Mouse (Mus musculus) heart, postnatal 14 days (tissue): ENCODE results near the gene Ptn. TPM values are rescaled to one million over a fixed set of nuclear protein-coding genes. Genes with fewer than 3 reads are reported as not detected.

Source experiments
- DNase-seq, 2 experiments: peaks; one replicate each; pipeline ENCODE4 v3.0.0; 2021 to 2022
- intact Hi-C: fragments of 180-260 bp; cut with DNase I; formaldehyde crosslinking; loops from one replicate; pipeline ENCODE4 v1.15.1; 2025
- total RNA-seq, 2 experiments: library from RNA; stranded (reverse); gene quantifications; 2 replicates each; pipeline ENCODE4 v1.2.3; 2021

Gene Ptn
- total RNA-seq, 2 experiments from 2014 or later = 14.0 to 14.3 TPM

DNA sequence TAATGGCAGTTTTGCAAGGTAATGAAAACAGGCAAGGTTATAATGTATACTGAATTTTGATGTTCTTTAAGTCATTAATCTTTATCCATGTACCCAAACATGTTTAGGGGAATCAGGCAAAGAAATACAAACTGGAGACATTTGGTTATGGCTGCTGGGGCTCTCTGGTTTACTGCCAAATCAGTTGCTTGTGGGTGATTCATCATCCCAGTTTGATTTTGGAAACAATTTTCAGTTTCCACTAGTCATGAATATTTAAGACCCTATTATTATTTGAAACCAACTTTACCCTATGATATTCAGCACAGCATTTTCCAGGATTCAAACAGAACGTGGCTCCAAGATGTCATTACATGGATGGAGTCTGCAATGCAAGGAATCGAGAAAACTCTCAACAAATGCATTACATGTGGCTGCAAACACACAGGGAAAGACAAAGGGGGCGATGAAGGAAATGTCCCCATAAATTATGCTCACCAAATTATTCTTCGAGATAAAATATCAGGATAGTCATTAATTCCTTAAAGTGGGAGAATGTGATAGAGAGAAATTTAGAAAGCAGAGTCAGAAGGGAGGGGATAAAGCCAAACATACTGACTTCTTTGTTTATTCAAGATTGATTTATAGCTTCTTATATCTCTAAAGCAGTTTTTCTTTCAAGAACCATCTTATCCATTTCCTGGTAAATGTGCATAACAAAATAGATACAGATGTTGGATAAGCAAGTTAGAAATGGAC, 8.4 kb upstream of the Ptn start:
- intact Hi-C loops = no loop called here
- no peak for DNase-seq

DNA sequence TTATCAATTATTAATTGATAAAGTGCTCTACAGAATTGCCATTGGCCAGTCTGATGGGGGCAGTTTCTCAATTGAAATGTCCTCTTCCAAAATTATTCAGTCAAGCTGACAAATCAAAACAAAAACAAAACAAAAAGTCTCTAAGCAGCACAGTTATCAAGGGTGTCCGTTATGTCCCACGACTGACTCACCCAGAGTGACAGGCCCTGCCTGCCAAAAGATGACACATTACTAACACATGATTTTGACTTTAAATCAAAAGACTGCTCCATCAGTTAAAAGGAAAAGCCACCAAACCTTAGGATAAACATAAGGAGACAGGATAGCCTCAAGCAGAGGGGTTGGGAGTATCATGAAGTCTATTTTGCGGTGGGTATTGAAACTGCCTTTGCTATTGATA, 6.6 kb upstream of the Ptn start:
- DNase-seq = no peak
- intact Hi-C loops = no loop called here

DNA sequence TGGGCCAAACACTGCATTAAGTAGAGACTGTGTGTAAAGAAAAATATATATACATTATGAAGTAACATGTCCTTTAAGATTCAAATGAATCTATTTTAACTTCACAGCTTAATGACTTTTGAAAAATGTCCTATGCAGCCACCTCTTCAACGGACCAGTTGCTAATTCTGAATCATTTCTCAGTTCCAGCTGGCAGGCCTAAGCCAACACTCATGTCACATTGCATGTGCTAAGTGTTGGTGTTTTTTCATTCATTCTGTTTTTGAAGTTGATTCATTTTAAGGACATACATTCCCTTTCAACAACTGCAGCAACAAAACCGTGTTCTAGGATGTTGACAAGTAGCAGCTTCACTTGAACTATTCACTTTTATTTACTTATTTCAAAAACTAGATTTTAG, 6.0 kb upstream of the Ptn start:
- intact Hi-C loops = no loop called here
- no peak for DNase-seq

DNA sequence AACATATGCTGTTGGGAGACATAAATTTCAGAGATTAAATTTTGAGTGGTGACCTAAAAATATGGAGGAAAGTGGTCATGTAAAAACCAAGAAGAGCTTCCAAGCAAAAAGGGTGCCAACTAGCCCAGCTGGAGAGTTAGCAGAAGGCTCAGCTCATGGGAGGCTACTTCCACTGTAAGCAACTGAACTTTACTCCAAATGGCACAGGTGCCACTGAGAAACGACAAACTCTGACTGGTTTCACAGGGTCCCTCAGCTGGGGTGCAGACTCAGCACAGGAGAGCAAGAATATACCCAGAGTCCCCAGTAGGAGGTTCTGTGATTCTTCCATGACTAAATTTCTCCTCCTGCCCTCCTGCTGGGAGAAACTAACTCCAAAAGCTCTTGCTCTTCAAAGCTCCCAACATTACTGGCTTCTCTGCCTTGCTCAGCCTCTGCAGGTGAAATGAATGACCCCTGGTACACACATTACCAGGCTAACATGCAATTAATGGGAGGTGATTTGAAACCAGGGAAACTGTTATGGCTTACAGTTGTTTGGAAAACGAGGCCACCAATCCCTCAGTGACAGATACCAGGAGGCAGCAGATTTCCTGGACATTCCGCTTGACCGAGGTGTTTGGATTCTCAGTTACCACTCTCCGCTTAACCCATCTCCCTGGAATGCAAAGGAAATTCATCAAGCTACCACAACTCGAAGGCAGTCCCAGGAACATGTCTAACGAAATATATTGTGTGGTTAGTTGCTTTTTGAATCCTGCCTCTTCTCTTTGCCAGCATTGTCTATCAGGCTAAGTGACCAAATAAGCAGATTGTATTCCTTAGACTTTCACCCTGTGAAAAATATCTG, 2.9 kb upstream of the Ptn start:
- no peak for DNase-seq
- intact Hi-C loops = no loop called here

DNA sequence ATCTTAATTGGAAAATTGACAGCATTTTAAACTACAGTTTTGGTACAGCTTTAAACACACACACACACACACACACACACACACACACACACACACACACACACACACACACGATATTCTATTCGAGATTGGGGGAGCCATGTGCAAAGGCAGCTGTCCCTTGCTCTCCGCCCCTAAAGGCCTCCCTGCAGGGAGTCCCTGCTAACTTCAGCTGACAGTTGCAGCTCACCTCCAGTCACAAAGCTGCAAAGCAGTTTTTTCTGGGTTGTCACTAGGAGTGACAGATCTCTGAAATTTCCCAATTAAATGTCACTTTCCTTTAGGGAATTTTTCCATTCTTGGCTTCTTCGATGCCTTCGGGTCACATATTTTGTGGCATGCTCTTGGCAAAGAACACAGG, 428 bp upstream of the Ptn start:
- no peak for DNase-seq
- intact Hi-C loops = no loop called here

DNA sequence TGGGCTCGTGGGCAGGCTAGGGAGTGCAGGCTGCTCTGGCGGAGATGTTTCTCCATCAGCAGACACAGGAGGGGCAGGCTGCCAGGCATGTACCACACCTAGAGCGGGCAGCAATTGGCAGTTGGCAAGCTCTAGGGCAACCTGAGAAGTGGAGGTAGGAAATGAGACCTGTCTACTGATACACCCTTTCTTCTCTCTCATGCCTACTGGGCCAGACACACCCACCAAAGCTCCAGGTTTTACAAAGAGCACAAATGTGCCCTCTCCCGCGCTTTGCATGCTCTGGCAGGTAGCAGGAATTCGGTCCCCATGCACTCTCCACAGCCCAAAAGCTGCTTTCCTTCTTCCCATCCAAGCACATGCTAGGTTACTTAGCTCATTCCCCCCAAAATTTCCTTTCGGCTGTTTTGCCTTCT, 701 bp downstream of the Ptn start:
- DNase-seq = peak in 1 of 2 experiments; percentile 20
- intact Hi-C loops = no loop called here

- no peak for DNase-seq
- intact Hi-C loops = no loop called here
Observed at GRCm38 (mm10) chr6:36808306-36809058, 1.5 kb downstream of the Ptn start.

GRCm38 (mm10) chr6:36806906-36807305, 3.1 kb downstream of the Ptn start:
- intact Hi-C loops = no loop called here
- no peak for DNase-seq

DNA sequence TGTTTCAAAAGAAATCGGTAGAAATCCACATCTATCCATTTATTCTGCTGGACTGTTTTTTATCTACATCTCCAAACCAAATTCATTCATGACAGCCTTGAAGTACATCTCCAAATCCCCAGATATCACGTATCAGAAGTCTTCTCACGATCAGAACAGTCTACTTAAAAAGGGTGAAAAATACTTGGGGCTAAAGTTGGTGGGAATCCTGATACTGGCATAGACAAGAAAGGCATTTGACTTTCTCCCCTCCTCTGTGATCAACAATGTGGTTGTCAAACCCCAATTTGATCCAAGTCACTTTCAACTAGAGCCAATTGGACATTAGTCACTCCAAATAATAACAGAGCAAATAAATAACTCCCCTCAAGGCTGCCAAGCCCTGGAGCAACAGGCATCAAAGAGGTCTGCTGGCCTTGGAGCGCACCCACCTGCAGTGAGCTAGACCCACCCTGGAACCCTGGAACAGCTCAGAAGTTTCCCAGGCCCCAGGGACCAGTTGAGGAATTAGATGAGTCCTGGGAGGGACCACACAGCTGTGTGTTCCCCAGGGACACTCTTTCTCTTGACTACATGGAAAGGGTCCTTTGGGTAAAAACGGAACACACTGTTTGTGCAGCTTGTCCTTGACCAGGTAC, 9.6 kb downstream of the Ptn start:
- no peak for DNase-seq
- intact Hi-C loops = no loop called here

DNA sequence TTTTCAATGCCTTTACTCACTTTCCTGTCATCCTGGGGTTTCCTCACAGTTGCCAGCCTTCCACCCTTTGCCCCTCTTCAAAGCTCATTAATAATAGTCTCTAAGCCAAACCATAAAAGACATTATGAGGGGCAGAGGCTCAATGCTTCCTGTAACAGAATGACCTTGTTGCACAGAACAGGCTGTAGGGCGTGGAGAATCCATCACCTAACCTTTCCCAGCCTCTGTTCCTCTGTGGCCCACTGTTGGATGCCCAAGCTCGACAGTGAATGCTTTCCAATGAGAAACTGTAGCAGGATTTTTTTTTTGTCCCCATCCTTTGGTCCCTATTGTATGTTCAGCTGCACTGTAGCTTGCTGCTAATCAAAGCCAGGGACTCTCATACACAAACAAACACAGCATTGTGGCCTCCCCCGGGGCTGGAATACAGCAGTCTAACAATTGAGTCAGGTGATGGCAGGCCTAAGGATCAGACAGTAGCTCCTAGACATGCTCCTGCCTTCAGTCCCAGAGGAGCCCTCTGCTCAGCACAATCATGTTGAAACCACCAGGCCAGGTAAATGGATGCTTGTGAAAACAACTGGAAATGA, 12.9 kb downstream of the Ptn start:
- DNase-seq = no peak
- intact Hi-C loops = no loop called here

- intact Hi-C loops = no loop called here
- no peak for DNase-seq
Observed at GRCm38 (mm10) chr6:36794535-36794934, 15.5 kb downstream of the Ptn start.

DNA sequence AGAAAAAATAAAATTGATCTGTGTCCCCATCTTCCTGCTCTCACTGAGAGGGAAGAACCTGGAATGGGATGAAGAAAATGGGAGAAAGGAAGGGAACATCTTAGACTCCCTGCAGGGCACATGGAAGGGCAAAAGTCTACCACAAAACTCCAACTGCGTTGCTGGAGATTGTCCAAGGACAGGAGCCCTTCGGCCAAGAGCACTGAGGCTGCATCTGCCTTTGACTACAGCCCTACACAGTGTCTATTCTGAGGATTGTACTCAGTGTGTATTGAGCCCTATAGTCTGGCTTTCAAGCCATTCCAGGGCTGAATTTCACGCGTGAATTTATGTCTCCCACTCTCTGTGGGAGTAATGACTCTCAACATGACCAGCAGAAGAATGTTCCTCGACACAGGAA, 16.2 kb downstream of the Ptn start:
- intact Hi-C loops = no loop called here
- peak in 1 of 2 experiments; percentile 20 for DNase-seq

- DNase-seq = no peak
Observed at GRCm38 (mm10) chr6:36789261-36789660, 20.8 kb downstream of the Ptn start.

GRCm38 (mm10) chr6:36788576-36789191, 21.3 kb downstream of the Ptn start:
- DNase-seq = no peak
- intact Hi-C loops = no loop called here

More at GRCm38 (mm10) chr6:36789261-36789660, 20.8 kb downstream of the Ptn start:
- intact Hi-C loops = no loop called here

DNA sequence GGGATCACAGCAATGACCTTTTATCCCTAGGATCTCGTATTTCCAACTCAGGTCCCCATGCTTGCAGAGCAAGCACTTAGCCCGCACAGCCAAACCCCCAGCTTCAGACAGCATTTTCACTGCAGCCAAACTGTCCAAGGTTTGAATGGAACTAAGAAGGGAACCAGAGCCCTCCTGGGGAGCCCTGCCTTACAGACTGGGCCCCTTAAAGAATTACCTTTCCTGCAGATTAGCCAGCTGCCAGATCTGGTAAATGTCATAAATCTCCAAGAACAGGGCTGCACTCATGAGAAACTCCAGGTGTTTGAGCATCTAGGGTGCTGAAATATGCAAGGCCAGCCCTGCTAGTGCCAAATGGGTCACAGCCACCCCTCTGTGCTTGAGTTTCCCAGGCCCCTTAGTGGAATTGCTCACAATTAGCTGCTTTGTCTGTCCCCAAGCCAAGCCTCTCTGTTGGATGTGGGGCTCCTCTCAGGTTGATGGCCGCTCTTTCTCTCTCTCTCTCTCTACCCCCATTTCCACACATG, 25.3 kb downstream of the Ptn start:
- intact Hi-C loops = no loop called here
- no peak for DNase-seq

DNA sequence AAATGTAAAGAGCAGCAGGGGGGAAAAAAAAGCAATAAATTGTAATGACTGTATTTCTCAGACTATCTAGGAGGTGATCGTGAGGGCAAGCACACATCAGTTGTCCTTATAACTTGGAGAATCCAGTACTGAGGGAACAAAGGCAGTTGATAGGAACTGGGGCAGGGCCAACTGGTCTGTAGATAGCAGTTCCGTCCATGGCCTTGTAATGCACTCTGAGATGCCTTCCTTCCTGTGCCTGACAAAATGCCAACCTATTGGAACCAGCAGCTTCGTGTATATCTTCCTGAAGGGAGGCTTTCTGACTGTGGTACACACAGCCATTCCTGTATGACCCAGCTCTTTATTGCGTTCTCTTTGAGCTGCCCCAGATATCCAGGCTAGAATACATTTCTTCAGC, 27.5 kb downstream of the Ptn start:
- intact Hi-C loops = no loop called here
- no peak for DNase-seq

DNA sequence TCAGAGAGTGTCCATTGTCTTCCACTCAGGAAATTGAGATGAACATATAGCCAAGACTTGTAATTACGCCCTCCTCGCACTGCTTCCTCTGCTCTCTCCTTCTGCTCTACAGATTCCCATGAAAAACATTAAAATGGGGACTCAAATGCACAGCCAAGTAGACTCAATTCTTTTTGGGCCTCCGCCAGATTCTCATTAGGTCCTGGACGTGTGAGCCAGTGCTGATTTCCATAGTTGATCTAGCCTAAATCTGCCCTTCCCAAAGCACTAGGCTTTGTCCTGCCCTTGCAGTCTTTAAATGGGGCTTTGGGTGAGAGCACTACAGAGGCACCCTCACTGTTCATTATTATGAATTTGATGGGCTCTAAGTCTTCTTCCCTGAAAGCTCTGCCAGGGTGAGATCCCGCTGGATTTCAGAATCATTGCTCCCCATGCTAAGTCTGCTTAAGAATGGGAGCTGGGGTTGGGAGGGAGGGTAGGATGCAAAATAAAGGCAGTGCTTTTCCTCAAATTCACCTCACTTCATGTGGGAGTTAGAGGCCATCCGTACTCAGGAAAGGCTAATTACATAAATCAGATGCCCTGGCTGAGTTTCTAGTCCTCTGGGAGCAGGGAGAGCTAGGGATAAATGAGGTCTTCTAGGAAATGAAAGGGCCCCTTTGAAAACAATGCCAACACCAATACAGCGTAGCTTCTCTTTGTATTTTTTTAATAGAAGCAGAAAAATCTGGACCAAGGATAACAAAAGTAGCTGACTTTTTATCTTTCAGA, 32.3 kb downstream of the Ptn start:
- intact Hi-C loops = no loop called here
- peak in 1 of 2 experiments; percentile 20 for DNase-seq

DNA sequence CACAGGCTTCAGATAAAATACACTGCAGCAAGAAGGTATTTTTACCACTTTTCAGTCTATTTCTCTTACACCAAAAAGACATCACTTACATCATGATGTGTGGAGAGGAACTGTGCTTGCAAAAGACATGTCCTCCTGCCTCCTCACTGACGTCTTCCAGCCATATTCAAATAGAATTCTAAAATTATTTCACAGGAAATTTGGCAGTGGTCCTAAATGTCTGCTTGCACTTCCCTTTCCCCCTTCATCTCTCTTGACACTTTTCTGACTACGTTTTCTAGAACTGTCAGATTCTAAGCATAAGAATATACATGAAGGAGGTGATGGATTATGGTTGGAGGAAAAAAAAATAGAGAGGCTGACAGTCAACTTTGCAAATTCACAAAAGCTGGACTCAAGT, 33.0 kb downstream of the Ptn start:
- DNase-seq = no peak
- intact Hi-C loops = no loop called here
